Mouse (Mus musculus): ENCODE results near the gene Ppp2r5c.
A peak's percentile ranks its signal among the peaks of the same experiment; 100 is the strongest.

Gene Ppp2r5c

GRCm38 (mm10) chr12:110556861-110557628 is 110.1 kb downstream of the Ppp2r5c start:
- no peak for DNase-seq (ENCODE audit: low spot score)

- no peak for DNase-seq (ENCODE audit: low spot score)
These were observed 111.3 kb downstream of the Ppp2r5c start for GRCm38 (mm10) chr12:110558175-110558574.

- DNase-seq (ENCODE audit: low spot score): no peak
These were observed 116.5 kb downstream of the Ppp2r5c start for GRCm38 (mm10) chr12:110563383-110563782.

GRCm38 (mm10) chr12:110564848-110565247 is 117.9 kb downstream of the Ppp2r5c start:
- DNase-seq (ENCODE audit: low spot score): no peak

- DNase-seq (ENCODE audit: low spot score): no peak
These were observed 119.4 kb downstream of the Ppp2r5c start for GRCm38 (mm10) chr12:110566366-110566765.

GRCm38 (mm10) chr12:110571050-110571449 is 124.1 kb downstream of the Ppp2r5c start:
- DNase-seq (ENCODE audit: low spot score): no peak

- no peak for DNase-seq (ENCODE audit: low spot score)
These were observed 125.4 kb downstream of the Ppp2r5c start for GRCm38 (mm10) chr12:110572351-110572750.

- DNase-seq (ENCODE audit: low spot score): no peak
These were observed 126.7 kb downstream of the Ppp2r5c start for GRCm38 (mm10) chr12:110573635-110574034.

- DNase-seq (ENCODE audit: low spot score): no peak
These were observed 129.0 kb downstream of the Ppp2r5c start for GRCm38 (mm10) chr12:110575926-110576325.

GRCm38 (mm10) chr12:110578333-110578732 is 131.4 kb downstream of the Ppp2r5c start:
- no peak for DNase-seq (ENCODE audit: low spot score)

GRCm38 (mm10) chr12:110588622-110589021 is 141.7 kb downstream of the Ppp2r5c start:
- DNase-seq (ENCODE audit: low spot score): no peak

GRCm38 (mm10) chr12:110590804-110591259 is 143.9 kb downstream of the Ppp2r5c start:
- no peak for DNase-seq (ENCODE audit: low spot score)

- peak; percentile 94 for DNase-seq (ENCODE audit: low spot score)
These were observed 144.5 kb downstream of the Ppp2r5c start for GRCm38 (mm10) chr12:110591260-110591883.

- DNase-seq (ENCODE audit: low spot score): peak; percentile 56
These were observed 151.6 kb downstream of the Ppp2r5c start for GRCm38 (mm10) chr12:110598527-110598926.

GRCm38 (mm10) chr12:110599791-110600190 is 152.9 kb downstream of the Ppp2r5c start:
- DNase-seq (ENCODE audit: low spot score): no peak

GRCm38 (mm10) chr12:110600225-110600991 is 153.5 kb downstream of the Ppp2r5c start:
- DNase-seq (ENCODE audit: low spot score): no peak

- DNase-seq (ENCODE audit: low spot score): peak; percentile 94
These were observed 154.6 kb downstream of the Ppp2r5c start, which contains the start of gene Dync1h1 for GRCm38 (mm10) chr12:110601241-110602218. Gene Dync1h1, plus strand, starts transcription at chr12:110601452.

- DNase-seq (ENCODE audit: low spot score): no peak
These were observed 159.2 kb downstream of the Ppp2r5c start for GRCm38 (mm10) chr12:110606161-110606560.

GRCm38 (mm10) chr12:110606676-110607075 is 159.8 kb downstream of the Ppp2r5c start:
- no peak for DNase-seq (ENCODE audit: low spot score)

- peak; percentile 37 for DNase-seq (ENCODE audit: low spot score)
These were observed 161.7 kb downstream of the Ppp2r5c start for GRCm38 (mm10) chr12:110608460-110609152.

GRCm38 (mm10) chr12:110609153-110609497 is 162.2 kb downstream of the Ppp2r5c start:
- DNase-seq (ENCODE audit: low spot score): no peak

Data from ovary, postnatal 36 days (tissue).